Mouse (Mus musculus) ovary, adult 2 months (tissue): ENCODE measurements around the gene Fgd2. TPM values are rescaled to one million over a fixed set of nuclear protein-coding genes. Genes with fewer than 3 reads are reported as not detected.

Source experiments
- polyA plus RNA-seq: library from polyadenylated mRNA; depleted of rRNA; stranded (reverse); fragments of >200 nt; gene quantifications from 2 replicates; pipeline ENCODE4 v1.2.3, GENCODE M21; 2012; rRNA removed

The Fgd2 gene
- 23.0 and 27.7 TPM in 2 replicates for polyA plus RNA-seq

DNA sequence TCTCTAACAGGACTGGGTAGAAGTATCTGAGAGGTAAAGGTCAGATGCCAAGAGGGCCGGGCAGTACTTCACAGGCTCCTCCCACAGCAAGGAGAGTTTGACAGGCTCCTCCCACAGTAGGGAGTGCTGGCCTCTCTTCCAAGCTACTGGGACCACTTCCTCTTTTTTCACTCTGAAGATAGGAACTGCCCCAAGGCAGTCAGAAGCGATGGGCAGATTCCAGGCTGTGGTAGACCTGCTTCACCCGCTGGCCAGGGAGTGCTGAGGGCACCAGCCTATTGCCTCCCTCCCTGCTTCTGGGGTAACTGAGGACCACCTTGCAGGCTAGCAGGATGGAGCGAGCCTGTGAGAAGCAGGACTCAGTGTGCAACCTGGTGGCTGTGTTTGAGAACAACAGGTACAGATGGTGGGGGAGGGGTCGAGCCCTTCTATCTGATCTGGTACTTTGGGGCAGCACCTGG is at the start of gene Fgd2:
Gene Fgd2, plus strand, starts transcription at position 154 of the 461 bp plus-strand sequence.

GRCm38 (mm10) chr17:29317380-29317779 is 43.3 kb upstream of the Fgd2 start, which contains the start of gene Pi16:
Gene Pi16 (plus strand): TSS chr17:29317680.

DNA sequence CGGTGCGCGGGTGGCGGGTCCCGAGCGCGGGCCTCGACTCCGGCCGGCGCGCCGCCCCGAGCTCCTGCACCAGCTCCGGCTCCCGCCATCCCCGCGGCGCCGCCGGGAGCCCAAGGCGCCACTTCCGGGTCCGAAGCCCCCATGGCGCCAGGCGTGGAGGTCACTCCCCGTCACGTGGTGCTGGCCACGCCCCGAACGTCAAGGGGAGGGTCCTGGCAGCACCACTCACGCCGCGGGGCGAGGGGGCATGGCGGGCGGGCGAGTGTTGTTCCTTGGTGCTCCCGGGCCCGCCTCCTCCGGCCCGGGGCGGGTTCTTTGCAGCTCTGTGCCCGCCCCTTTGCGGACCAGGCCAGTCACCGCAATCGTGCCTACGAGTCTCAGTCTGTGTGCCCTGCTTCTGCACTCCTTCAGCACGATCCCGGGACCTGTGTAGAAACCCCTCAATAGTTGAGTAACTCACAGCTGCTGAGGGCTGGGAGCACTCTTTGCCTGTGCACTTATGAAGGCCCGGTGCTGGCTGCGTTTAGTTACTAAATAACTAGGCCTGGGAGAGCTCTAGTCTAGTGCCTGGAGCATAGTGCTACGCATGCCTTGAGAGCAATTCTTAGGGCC is 13.0 kb upstream of the Fgd2 start, which contains the start of gene Mtch1:
Gene Mtch1, minus strand, starts transcription at position 290 of the 612 bp plus-strand sequence.

Other genes starting within 250 kb of the Fgd2 start
- 1.4 and 2.4 TPM in 2 replicates for gene Rab44, start 246.8 kb upstream of the Fgd2 start, polyA plus RNA-seq
- gene Cpne5, start 122.7 kb upstream of the Fgd2 start, polyA plus RNA-seq, result 7.1 and 10.4 TPM in 2 replicates
- gene Ppil1, start 96.7 kb upstream of the Fgd2 start, polyA plus RNA-seq, result 29.9 and 40.3 TPM in 2 replicates
- 47.9 and 51.4 TPM in 2 replicates for gene BC004004, start 92.1 kb upstream of the Fgd2 start, polyA plus RNA-seq
- 13.3 and 15.4 TPM in 2 replicates for gene Pi16, start 43.2 kb upstream of the Fgd2 start, polyA plus RNA-seq
- gene Mtch1, start 13.0 kb upstream of the Fgd2 start, polyA plus RNA-seq, result 423 and 547 TPM in 2 replicates
- gene Pim1, start 129.8 kb downstream of the Fgd2 start, polyA plus RNA-seq, result 39.0 and 58.6 TPM in 2 replicates
- not detected in 2 replicates for gene Gm17657, start 188.7 kb downstream of the Fgd2 start, polyA plus RNA-seq
- 17.4 and 22.3 TPM in 2 replicates for gene Tbc1d22b, start 188.9 kb downstream of the Fgd2 start, polyA plus RNA-seq
- gene Tmem217, start 191.5 kb downstream of the Fgd2 start, polyA plus RNA-seq, result 0.29 TPM in 1 of 2 replicates, not detected in the other